Mouse (Mus musculus): ENCODE measurements around the gene Fbh1.
"Not testable (repeated sequence)": the region's sequence is repeated elsewhere in the genome, so short reads cannot be mapped to it uniquely, and the experiment has no call there.

Fbh1 gene

DNA sequence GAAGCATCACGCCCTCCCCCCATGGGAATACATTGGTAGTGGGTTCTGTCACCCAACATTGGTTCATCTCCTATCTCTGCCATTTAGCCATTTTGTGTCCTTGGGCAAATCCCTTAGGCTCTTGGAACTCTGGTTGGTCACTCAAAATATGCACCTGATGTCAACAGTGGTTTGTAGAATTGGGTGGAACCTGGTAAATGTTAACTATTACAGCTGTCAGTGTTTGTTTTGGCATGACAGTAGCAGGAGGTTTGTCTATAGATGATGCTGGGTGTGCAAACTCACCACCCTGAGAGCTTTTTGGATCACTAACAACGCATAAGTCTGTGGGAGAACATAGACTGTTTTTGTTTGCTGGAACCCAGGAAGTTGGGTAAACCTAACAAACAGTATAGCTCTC is 58.8 kb downstream of the Fbh1 start:
- no peak for DNase-seq

DNA sequence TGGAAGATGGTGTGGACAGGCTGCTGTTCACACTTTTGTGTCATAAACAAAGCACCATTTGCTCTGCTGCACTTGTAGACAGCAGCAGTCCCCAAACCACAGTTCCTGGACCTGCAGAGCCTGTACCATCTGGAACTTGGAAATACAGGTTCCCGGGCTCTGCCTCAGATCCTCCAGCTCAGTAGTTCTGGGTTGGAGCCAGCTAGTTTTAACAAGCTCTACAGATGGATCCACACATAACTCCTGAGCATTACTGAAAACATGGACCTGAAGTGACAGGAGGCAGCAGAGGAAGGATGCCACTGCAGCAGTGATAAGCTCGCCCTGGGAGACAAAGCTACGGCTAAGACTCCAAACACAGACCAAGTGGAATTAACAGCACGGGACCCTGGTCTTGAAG is 62.8 kb downstream of the Fbh1 start:
- no peak for DNase-seq

DNA sequence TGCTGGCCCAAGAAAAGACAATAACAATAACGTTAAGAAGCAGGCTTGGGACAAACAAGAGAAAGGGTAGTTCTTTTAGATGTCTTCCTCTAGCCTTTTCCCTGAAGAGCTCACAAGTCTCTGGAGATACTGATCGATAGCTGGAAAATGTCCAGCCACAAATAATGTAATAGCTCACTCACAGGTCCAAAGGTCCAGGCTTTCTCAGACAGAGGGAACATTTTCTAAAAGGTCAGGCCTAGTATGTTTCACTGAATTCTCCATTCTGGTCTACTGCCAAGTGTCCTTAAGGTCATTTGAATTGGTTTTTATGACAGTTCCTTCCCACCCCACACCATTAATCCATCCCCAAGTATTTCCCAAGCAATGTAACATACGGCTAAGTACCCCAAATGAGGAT is 64.4 kb downstream of the Fbh1 start:
- no peak for DNase-seq

DNA sequence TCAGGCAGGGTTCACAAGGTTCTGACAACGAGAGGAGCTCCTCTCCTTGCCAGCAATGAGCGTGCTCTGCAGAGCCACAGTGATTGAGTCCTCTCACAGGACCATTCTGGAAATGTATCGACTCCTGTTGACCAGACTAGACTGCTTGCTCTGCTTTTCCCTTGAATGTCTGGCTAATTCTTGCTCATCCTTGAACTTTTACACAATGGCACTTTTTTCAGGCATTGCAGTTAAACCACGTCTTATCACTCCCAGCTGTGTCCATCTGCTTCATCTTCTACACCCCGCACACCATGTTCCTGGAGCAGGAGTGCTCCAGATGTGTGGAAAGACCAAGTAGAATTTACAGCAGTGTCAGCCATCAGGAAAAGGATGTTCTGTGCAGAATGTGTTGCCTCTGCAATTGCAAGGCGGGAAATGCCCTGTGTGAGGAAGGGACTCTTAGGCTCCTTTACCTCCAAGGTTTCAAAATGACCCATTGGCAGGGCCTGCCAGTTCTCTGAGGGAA is 64.8 kb downstream of the Fbh1 start:
- peak; percentile 95 for DNase-seq

DNA sequence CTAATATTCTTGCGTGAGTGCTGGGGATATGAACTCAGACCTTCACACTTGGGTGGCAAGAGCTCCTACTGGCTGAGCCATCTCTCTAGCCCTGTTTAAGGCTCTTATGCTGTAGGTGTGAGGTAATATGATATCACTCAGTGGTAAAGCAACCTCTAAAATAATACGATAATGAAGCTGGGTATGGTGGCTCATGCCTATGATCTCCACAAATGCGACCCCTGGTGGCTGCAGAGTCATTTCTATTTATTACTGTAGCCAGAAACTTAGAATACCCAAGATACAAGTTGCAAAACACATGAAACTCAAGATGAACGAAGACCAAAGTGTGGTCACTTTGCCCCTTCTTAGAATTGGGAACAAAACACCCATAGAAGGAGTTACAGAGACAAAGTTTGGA is 67.3 kb downstream of the Fbh1 start:
- DNase-seq, result not testable (repeated sequence)

DNA sequence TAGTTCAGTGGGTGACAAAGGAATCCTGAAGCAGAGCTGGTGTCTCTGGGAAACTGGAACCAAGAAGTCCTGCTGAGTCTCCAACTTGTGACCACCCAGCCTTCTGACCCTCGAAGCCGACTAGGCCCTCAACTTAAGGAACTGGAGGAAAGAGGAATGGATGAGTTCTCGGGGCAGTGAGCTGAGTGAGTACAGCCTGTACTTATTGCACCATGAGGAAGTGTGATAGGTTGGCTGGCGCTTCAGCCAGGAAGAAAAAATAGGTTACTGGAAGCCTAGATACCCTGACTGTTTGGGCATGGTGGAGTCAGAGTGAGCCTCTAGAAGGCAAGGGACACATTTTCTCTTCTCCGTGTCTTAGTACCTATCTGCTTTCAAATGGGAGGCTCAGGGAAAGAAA is 68.8 kb downstream of the Fbh1 start:
- DNase-seq, result peak; percentile 93

DNA sequence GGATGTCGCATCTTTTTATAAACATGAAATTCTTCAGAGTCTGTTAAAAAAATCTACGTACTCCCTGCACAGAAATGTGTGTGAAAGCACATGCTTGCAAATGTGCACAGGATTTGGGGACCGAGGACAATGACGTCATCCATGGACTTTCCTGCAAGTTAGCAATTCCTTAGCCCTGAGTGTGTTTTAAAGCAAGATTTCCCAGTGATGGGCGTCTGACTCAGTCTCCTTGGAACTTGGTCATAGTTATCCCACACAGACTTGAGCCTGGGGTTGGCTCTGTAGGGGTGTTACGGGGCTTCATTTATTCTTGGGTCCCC is 70.7 kb downstream of the Fbh1 start:
- peak; percentile 95 for DNase-seq

DNA sequence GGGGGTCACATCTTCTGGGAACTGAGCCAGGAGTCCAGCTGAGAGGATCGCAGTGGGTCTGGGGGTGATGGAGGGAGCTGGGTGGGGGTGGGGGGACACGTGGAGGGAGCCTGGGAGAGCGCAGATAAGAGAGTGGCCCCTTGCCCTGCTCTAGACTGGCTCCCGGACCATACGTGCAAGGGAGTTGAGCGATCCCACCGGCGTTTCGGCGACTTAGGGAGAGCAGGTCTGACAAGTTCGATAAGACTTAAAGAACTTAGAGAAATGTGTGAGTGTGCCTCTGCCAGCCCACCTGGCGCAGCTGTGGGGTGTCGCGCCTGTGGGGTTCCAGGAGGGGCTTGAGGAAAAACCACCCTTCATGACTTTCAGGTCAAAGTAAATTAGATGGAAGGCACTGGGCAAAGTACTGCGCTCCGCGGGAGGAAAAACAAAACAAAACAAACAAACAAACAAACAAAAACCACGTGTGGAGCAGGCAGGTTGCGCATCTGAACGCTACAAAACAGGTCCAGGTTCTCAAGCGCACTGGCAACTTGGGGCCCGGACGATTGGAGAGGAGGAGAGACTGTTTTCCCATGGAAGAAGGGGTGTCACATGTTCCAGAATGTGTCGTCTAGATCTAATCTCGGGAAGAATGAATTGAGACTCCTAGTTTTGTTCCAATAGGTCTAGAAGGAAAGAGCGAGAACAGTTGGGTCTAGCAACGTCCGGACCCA is 71.2 kb downstream of the Fbh1 start:
- peak; percentile 93 for DNase-seq

DNA sequence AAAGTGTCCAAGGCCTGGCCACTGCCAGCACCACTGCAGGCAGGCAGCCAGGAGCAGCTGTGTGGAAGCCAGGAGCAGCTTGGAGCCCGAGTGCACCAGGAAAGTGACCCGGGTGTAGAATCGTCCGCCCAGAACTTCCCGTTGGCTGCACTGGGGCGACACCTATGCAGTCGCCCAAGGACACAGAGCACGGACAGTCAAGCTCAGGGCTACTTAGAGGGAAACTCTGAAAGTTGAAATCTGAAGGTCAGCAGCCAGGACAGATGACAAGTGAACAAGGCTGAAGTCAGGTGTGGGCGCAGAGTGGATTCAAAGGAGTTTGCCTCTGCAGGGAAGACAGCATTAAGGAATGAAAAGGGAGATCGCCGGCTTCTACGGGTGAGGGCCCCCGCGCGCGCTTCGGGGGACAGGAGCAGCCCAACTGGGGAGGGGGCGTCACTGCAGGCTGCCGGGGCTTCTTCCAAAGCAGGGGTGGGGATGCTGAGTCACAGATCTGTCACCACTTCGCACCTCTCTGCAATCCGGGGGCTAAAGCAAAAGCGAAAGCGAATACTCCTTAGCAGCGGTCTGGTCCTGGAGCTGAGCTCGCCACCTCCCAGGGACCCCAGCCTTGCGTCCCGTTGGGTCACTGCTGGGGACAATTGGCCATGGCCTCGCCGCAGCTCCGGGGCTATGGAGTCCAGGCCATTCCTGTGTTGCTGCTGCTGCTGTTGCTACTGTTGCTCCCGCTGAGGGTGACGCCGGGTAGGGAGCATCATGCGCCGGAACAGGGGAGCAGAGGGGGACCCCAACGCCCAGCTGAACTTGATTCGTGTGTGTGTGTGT is 72.0 kb downstream of the Fbh1 start, which contains the start of gene Il15ra:
TSS of gene Il15ra (plus strand) at position 90 of the 825 bp plus-strand sequence.
- DNase-seq, result peak; percentile 99

DNA sequence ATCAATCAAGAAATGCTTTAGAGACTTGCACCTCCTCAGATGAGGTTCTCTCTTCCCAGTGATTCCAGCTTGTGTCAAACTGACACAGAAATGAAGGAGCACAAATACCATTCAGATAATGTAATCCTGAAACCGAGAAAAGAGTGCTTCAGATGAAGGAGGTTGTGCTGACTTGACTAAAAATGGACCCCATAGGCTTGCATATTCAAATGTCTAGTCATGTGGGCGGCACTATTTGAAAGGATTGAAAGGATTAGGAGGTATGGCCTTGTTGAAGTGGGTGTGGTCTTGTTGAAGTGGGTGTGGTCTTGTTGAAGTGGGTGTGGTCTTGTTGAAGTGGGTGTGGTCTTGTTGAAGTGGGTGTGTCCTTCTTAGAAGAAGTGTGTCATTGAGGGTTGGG is 77.5 kb downstream of the Fbh1 start:
- no peak for DNase-seq

DNA sequence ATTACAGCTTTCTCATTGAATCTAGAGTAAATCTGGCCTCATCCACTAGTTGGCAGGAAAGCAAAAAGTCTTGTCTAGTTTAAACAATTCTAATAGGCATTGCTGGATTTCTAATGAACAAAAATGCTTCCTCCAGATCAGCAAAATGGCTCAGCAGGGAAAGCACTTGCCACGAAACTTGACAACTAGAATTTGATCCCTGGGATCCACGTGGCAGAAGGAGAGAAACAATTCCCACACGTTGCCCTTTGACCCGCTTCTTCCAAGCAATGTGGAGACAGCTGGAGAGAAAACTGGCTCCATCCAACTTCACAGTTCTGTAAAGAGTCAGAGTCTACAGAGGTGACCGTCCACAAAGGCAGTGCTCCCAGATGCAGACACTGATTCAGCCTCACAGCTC is 78.4 kb downstream of the Fbh1 start:
- DNase-seq, result peak; percentile 82

DNA sequence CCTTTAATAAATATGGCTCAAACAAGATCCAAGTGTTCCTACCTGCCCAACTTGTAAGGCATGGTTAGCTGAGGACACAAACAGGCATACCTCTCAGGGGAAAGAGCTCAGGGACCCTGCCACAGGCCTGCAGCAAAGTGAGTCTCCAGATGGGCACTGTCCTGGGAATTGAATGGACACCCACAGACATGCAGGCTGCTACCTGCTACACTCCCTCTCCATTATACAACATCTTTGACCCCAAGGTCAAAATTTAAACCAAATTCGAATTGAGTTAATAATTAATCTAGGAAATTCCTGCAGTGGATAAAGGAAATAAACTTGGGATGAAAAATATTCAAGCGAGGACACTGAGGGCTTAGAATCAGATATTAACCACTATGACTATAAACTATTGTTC is 81.5 kb downstream of the Fbh1 start:
- DNase-seq, result peak; percentile 4

DNA sequence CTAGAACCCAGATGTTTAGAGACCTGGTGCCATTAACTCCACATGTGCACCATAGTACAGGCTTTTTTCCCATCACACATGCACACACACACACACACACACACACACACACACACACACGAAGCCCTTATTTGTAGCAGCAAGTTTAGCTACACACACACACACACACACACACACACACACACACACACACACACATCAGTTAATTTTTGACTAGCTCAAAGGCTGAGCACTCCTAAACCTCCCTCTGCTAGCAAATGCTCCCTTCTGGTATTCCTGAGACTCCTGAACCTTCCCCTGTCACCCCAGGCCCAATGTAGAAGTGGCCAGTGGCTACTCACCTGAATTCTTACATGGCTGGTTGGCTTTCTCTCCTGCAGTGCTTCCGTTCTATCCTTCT is 83.3 kb downstream of the Fbh1 start:
- no peak for DNase-seq

DNA sequence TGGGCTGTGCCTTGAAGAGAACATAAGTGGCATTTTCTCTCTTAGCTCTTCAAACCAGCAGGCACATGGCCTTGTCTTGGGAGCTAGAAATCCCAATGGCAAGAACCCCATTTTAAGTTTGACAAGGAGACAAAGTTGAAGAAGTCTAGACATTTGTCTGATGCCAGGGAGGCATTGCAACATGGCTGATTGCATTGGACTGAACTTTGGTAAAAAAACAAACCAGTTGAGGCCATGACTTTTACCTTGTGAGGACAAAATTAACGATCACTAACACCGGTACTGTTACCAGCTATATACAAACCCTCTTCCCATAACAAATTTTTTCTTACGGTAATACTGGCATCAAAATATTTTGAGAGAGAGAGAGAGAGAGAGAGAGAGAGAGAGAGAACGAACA is 84.0 kb downstream of the Fbh1 start:
- DNase-seq, result no peak
